Mouse (Mus musculus): ENCODE data around the gene Slfn14.

- TF ChIP-seq CTCF (IDR thresholded peaks at IDR 0.05; ENCODE audit: low read depth, low read length) = no peak
- TF ChIP-seq POLR2A (IDR thresholded peaks at IDR 0.05; ENCODE audit: extremely low read depth, insufficient read depth, low read length) = no peak
These were observed 23.4 kb downstream of the Slfn14 start for GRCm38 (mm10) chr11:83263146-83263545.

Data from liver, adult 2 months (tissue).